Mouse (Mus musculus) embryonic stem cell, embryonic (primary cell): ENCODE results near the gene Hspb1.

ENCODE experiments used
- CTCF ChIA-PET, 4 experiments: fragments of 300-600 bp in 2 of 4; fragments of 350-600 bp in 2 of 4; sonication (Branson Sonifier 250); formaldehyde crosslinking; loops; one replicate each; lab custom pipeline; 2022; ENCODE audit warnings: inconsistent platforms in 2 of 4; lab: Charles Lee
- POLR2A ChIA-PET, 4 experiments: fragments of 300-600 bp in 2 of 4; fragments of 350-600 bp in 2 of 4; sonication (Branson Sonifier 250); formaldehyde crosslinking; loops; one replicate each; lab custom pipeline; 2022; ENCODE audit warnings: antibody characterized with exemption in 4 of 4, inconsistent platforms in 1 of 4; lab: Charles Lee

The Hspb1 gene

DNA sequence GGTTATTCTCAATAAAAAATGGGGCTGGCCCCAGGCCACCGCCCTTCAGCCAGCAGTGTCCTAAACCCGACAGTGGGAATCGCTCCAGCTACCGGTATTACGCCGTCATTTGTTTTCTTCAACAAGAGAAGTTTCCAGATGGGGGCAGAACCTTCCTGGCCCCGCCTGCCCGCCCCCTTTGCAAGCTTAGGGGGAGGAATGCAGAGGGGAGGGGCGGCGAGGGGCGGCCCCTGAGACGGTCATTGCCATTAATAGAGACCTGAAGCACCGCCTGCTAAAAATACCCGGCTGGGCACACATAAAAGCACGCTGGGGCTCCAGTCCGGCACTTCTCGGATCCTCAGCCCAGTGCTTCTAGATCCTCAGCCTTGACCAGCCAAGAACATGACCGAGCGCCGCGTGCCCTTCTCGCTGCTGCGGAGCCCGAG, at the start of gene Hspb1:
Gene Hspb1, plus strand, starts transcription at position 245 of the 428 bp plus-strand sequence.
- POLR2A ChIA-PET = interaction anchor here (0.5 to 39.6 kb wide), 85 partner anchors 9 to 1019 kb away, joined by 3 to 1106 read pairs (median 5); partner anchors contain the start of genes Dtx2 (in 3 of the 4), Ywhag (in 3 of the 4), Mdh2 (in 2 of the 4) and Styxl1 (in 2 of the 4)
- CTCF ChIA-PET = interaction anchor here (0.6 to 6.8 kb wide), 22 partner anchors 10 to 389 kb away, joined by 3 to 42 read pairs (median 5); partner anchors contain the start of gene Dtx2 (in 1 of the 4)

GRCm38 (mm10) chr5:135841651-135842050, 46.1 kb upstream of the Hspb1 start:
- CTCF ChIA-PET = no interaction called here
- POLR2A ChIA-PET = interaction anchor here in 2 of 4 experiments (0.6 to 0.7 kb wide), 2 partner anchors 33 to 93 kb away, joined by 3 to 14 read pairs; partner anchors contain the start of gene Ywhag (in 1 of the 2)

DNA sequence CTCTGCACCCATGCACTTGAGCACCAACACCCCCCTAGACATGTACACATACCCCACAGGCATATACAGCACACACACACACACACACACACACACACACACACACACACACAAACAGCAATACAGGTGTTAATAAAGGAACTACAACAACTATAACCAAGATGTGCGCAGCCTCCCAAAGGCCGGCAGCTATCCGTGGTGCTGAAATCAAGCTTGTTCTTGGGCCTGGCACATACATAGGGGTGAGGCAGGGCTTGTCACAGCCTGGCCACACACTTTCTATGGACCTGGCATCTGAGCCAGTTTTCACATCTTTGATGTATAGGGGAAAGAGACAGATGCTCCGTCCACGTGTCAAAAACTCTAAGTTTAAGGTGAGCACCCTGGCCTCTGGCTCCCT, 44.3 kb upstream of the Hspb1 start:
- CTCF ChIA-PET = interaction anchor here (0.5 to 1.7 kb wide), 26 partner anchors 8 to 227 kb away, joined by 3 to 24 read pairs (median 4); no protein-coding TSS in a partner anchor
- POLR2A ChIA-PET = interaction anchor here in 3 of 4 experiments (0.5 to 1.3 kb wide), 13 partner anchors 9 to 1502 kb away, joined by 3 to 5 read pairs (median 3); partner anchors contain the start of genes Mdh2 (in 1 of the 3) and Styxl1 (in 1 of the 3)

- ChIA-PET CTCF (interaction anchor here in 3 of 4 experiments (0.6 to 3.2 kb wide), 6 partner anchors 9 to 1811 kb away, joined by 3 to 25 read pairs (median 4); no protein-coding TSS in a partner anchor), POLR2A (interaction anchor here in 2 of 4 experiments (0.6 to 1.1 kb wide), 3 partner anchors 9 to 55 kb away, joined by 3 to 6 read pairs (median 3); no protein-coding TSS in a partner anchor)
These were observed 41.9 kb upstream of the Hspb1 start for GRCm38 (mm10) chr5:135845676-135846320.

GRCm38 (mm10) chr5:135847460-135847859, 40.3 kb upstream of the Hspb1 start:
- ChIA-PET POLR2A (interaction anchor here in 1 of 4 experiments (0.6 to 0.8 kb wide), 3 partner anchors 13 to 46 kb away, joined by 3 to 4 read pairs (median 3); no protein-coding TSS in a partner anchor), CTCF (interaction anchor here (0.6 to 3.2 kb wide), 17 partner anchors 12 to 299 kb away, joined by 3 to 25 read pairs (median 5); no protein-coding TSS in a partner anchor)

DNA sequence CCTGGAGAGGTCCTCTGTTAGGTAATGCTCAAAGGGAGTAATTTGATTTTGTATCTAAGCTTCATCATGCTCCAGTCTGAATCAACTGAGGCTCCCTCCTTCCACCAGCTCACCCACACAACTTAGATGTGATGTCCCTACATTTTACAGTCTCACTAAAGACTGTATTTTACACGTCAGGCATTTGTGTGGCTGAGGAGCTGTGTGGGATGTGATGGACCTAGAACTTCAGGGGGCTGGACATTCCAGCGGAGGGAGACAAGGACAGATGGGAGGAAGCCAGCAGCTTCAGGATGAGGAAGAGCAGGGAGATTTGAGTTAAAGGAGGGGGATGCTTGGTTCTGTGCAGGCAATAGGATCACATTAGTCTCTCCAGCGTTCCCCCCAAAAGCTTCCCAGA, 39.8 kb upstream of the Hspb1 start:
- ChIA-PET CTCF (interaction anchor here (0.6 to 3.2 kb wide), 16 partner anchors 13 to 300 kb away, joined by 3 to 25 read pairs (median 5); no protein-coding TSS in a partner anchor), POLR2A (interaction anchor here in 2 of 4 experiments (0.6 to 0.8 kb wide), 3 partner anchors 13 to 758 kb away, joined by 3 to 4 read pairs (median 3); partner anchors contain the start of gene Mlxipl (in 1 of the 2))

DNA sequence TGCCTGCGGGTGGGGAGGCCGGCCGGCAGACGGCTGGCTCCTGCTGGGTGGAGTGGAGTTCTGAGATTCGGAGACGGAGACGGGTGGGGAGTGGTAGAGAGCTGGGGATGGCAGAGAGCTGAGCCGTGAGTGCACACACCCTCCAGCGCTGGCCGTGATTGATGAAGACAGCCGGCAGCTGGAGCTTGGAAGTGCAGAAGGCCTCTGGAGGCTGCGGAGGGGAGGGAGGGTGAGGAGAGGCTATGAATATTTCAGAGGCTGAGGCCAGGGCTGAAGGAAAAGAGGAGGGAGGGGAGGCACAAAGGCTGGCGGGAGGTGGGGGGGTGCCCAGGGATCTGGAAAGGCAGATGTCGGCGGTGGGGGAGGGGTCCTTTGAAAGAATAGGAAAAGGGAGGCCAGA, 36.7 kb upstream of the Hspb1 start:
- ChIA-PET CTCF (interaction anchor here (0.6 to 2.9 kb wide), 30 partner anchors 13 to 1112 kb away, joined by 3 to 11 read pairs (median 4); partner anchors contain the start of genes Srrm3 (in 1 of the 4) and Tmem120a (in 1 of the 4)), POLR2A (interaction anchor here in 3 of 4 experiments (0.6 to 2.9 kb wide), 15 partner anchors 16 to 821 kb away, joined by 3 to 17 read pairs (median 3); partner anchors contain the start of genes Mdh2 (in 1 of the 3) and Styxl1 (in 1 of the 3))

- POLR2A ChIA-PET = interaction anchor here in 3 of 4 experiments (0.6 to 2.9 kb wide), 16 partner anchors 8 to 375 kb away, joined by 3 to 17 read pairs (median 3); partner anchors contain the start of genes Mdh2 (in 3 of the 3) and Styxl1 (in 3 of the 3)
- CTCF ChIA-PET = interaction anchor here (0.6 to 2.9 kb wide), 32 partner anchors 8 to 1111 kb away, joined by 3 to 11 read pairs (median 4); partner anchors contain the start of genes Srrm3 (in 2 of the 4) and Tmem120a (in 1 of the 4)
These were observed 36.2 kb upstream of the Hspb1 start for GRCm38 (mm10) chr5:135851481-135851880.

DNA sequence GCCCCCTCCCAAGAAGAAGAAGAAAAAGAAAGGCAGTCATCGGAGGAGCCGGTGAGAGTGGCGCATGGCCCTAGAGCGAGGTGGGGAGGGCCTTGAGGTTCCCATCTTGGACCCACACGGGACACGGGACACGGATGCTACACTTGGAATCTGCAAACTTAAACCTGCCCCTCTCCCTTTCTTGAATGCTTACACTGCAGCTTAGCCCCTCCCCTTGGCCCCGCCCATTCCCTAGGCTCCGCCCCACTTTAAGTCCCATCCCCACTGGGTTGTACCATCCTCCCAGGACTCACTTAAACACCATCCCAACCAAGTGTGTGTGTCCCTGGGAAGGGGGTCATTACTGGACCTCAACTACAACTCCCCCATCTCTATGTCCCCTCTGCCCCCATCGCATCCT, 35.3 kb upstream of the Hspb1 start:
- ChIA-PET CTCF (interaction anchor here (0.6 to 2.9 kb wide), 27 partner anchors 9 to 245 kb away, joined by 3 to 11 read pairs (median 4); partner anchors contain the start of genes Mdh2 (in 1 of the 4), Srrm3 (in 1 of the 4) and Styxl1 (in 1 of the 4)), POLR2A (interaction anchor here in 3 of 4 experiments (0.6 to 2.9 kb wide), 16 partner anchors 9 to 74 kb away, joined by 3 to 17 read pairs (median 3); partner anchors contain the start of genes Mdh2 (in 3 of the 3), Styxl1 (in 3 of the 3) and Hspb1 (in 1 of the 3))

DNA sequence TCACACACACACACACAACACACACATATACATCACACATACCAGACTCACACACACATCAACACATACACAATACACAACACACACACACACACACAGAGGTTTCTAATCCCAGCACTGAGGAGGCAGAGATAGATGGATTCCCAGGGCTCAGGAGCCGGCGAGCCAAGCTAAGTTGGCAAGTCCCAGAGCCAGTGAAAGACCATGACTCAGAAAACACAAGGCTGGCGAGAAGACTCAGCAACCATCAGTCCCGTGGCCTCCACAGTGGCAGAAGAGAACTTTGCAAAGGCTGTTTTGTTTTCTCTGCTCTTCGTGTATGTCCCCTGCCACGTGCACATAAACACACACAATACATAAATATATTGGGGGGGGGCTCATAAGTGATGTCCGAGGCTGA, 34.0 kb upstream of the Hspb1 start:
- CTCF ChIA-PET = interaction anchor here (0.5 to 3.7 kb wide), 17 partner anchors 10 to 238 kb away, joined by 3 to 86 read pairs (median 7); partner anchors contain the start of genes Hspb1 (in 1 of the 4), Mdh2 (in 1 of the 4) and Styxl1 (in 1 of the 4)
- POLR2A ChIA-PET = interaction anchor here in 3 of 4 experiments (0.6 to 1.4 kb wide), 6 partner anchors 18 to 278 kb away, joined by 3 to 5 read pairs (median 3); no protein-coding TSS in a partner anchor

GRCm38 (mm10) chr5:135855156-135855555, 32.6 kb upstream of the Hspb1 start:
- CTCF ChIA-PET = interaction anchor here (0.5 to 3.7 kb wide), 139 partner anchors 9 to 1701 kb away, joined by 3 to 86 read pairs (median 4); partner anchors contain the start of genes Mdh2 (in 2 of the 4), Styxl1 (in 2 of the 4), Hspb1 (in 1 of the 4) and Ift22 (in 1 of the 4)

GRCm38 (mm10) chr5:135866662-135867061, 21.1 kb upstream of the Hspb1 start:
- ChIA-PET POLR2A (no interaction called here), CTCF (no interaction called here)

More at GRCm38 (mm10) chr5:135855156-135855555, 32.6 kb upstream of the Hspb1 start:
- POLR2A ChIA-PET = interaction anchor here in 3 of 4 experiments (0.6 to 1.7 kb wide), 13 partner anchors 10 to 1224 kb away, joined by 3 to 13 read pairs (median 4); partner anchors contain the start of genes Mdh2 (in 2 of the 3) and Styxl1 (in 2 of the 3)

DNA sequence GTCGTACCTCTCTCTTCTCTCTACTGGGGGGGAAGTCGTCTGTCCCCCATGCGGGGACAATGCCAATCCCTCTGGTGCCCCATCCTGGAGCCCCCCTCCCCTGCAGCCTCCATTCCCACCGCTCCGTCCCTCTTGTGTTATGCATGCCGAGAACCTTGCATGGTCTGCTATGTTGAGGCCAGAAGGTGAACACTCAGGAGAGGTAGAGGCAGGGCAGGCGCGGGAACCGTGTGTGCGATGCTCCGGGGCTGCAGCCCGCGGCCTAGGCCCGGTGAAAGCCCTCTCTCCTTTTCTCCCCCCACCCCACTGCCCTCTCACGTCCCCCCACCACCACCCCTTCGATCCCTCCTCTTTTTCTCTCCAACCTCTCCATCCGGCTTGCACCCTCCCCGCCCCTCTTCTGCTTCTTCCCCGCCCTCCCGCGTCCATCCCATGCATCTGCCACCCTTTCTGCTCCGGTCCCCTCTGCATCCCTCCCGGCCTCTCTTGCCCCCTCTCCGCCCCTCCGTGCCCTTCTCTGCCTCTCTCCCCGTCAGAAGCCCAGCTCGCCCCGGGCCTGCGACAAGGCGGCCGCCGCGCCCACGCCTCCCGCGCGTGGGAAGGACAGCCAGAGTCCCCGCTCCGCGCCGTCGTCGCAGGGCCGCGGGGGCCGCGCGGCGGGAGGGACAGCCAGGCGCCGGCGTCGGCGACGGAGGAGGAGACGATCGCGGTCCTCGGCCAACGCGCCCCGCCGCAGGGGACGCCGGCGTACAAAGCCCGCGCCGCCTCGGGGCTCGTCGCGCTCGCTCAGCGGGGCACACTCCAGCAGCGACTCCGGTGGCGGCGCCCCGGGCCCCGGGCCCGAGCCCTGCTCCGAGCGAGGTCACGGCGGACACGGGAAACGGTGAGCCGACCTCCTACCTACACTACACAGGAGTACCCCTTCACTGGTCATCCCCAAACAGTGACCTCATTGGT, 19.8 kb upstream of the Hspb1 start:
- ChIA-PET CTCF (interaction anchor here in 2 of 4 experiments (1.2 to 1.7 kb wide), 3 partner anchors 10 to 34 kb away, joined by 3 to 7 read pairs (median 6); no protein-coding TSS in a partner anchor), POLR2A (interaction anchor here in 3 of 4 experiments (0.7 to 1.1 kb wide), 4 partner anchors 17 to 89 kb away, joined by 3 to 6 read pairs (median 4); partner anchors contain the start of genes Hspb1 (in 1 of the 3), Mdh2 (in 1 of the 3) and Styxl1 (in 1 of the 3))

- ChIA-PET POLR2A (interaction anchor here in 3 of 4 experiments (0.6 to 1.8 kb wide), 9 partner anchors 18 to 281 kb away, joined by 3 to 19 read pairs (median 4); partner anchors contain the start of genes Hspb1 (in 3 of the 3), Mdh2 (in 1 of the 3) and Styxl1 (in 1 of the 3)), CTCF (interaction anchor here in 3 of 4 experiments (0.6 to 1.7 kb wide), 8 partner anchors 9 to 72 kb away, joined by 3 to 7 read pairs (median 4); no protein-coding TSS in a partner anchor)
These were observed 19.1 kb upstream of the Hspb1 start for GRCm38 (mm10) chr5:135868653-135869052.

DNA sequence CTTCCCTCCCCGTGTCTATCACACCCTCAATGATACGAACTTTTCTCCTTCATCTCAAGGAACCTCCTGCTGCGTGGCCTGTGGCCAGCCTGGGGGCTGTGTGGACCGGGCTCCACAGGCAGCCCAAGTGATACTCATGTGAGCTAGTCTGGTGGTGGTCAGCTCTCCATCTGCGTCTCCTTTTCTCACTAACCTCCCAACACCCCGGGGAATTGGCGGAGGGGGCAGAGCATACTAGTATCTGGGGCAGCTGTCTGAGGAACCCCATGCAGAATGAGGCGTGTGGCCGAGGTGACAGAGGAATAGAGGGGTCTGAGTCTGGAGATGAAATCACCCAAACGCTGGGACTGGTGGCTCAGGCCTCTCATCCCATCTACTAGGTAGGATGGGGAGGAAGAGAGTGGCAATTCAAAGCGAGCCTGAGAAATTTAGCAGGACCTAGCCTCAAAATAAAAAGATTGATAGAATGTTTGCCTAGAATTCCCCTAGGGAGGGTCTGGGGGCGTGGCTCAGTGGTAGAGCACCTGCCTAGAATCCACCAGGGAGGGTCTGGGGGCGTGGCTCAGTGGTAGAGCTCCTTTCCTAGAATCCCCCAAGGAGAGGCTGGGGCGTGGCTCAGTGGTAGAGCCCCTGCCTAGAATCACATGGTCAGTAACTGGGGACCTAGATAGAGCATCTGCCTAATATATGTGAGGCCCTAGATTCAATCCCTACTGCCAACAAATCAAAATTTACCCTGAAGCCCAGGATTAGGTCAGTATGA, 17.9 kb upstream of the Hspb1 start:
- POLR2A ChIA-PET = interaction anchor here (0.6 to 1.8 kb wide), 10 partner anchors 9 to 133 kb away, joined by 3 to 19 read pairs (median 4); partner anchors contain the start of gene Hspb1 (in 3 of the 4)

More for the DNA sequence above, 17.9 kb upstream of the Hspb1 start:
- CTCF ChIA-PET = interaction anchor here (0.7 to 1.7 kb wide), 13 partner anchors 8 to 272 kb away, joined by 3 to 7 read pairs (median 5); no protein-coding TSS in a partner anchor
